Mouse (Mus musculus) CD4-positive, CD25-positive, alpha-beta regulatory T cell, adult 4 months (primary cell): ENCODE results near the gene BC004004. TPM values are rescaled to one million over a fixed set of nuclear protein-coding genes. Genes with fewer than 3 reads are reported as not detected.
A peak's percentile ranks its signal among the peaks of the same experiment; 100 is the strongest.
"Not testable (repeated sequence)": the region's sequence is repeated elsewhere in the genome, so short reads cannot be mapped to it uniquely, and the experiment has no call there.

Source experiments
- ATAC-seq: one replicate; pipeline ENCODE4 v1.8.0; 2017
- polyA plus RNA-seq, 2 experiments: library from polyadenylated mRNA; unstranded; fragments of 100-300 nt; shearing (Covaris generic); gene quantifications; one replicate each; pipeline ENCODE4 v1.2.1; 2017

The BC004004 gene
- polyA plus RNA-seq, 2 experiments from 2014 or later: 98.0 to 123 TPM

GRCm38 (mm10) chr17:29326531-29327529, 58.2 kb downstream of the BC004004 start:
- no peak for ATAC-seq

- ATAC-seq: no peak
These were observed 59.1 kb downstream of the BC004004 start for GRCm38 (mm10) chr17:29327691-29328090.

GRCm38 (mm10) chr17:29330221-29330620, 61.6 kb downstream of the BC004004 start:
- ATAC-seq: no peak

GRCm38 (mm10) chr17:29330671-29331410, 62.3 kb downstream of the BC004004 start:
- no peak for ATAC-seq

- ATAC-seq: no peak
These were observed 63.6 kb downstream of the BC004004 start for GRCm38 (mm10) chr17:29332186-29332685.

GRCm38 (mm10) chr17:29336266-29336990, 67.8 kb downstream of the BC004004 start:
- no peak for ATAC-seq

- no peak for ATAC-seq
These were observed 69.6 kb downstream of the BC004004 start for GRCm38 (mm10) chr17:29337979-29338823.

GRCm38 (mm10) chr17:29339170-29339768, 70.7 kb downstream of the BC004004 start:
- no peak for ATAC-seq

GRCm38 (mm10) chr17:29340406-29341261, 72.0 kb downstream of the BC004004 start:
- ATAC-seq: no peak

GRCm38 (mm10) chr17:29341591-29342003, 73.0 kb downstream of the BC004004 start:
- ATAC-seq: peak; percentile 84

GRCm38 (mm10) chr17:29342010-29342910, 73.7 kb downstream of the BC004004 start:
- no peak for ATAC-seq

- no peak for ATAC-seq
These were observed 74.7 kb downstream of the BC004004 start for GRCm38 (mm10) chr17:29343241-29343640.

GRCm38 (mm10) chr17:29345272-29345671, 76.7 kb downstream of the BC004004 start:
- no peak for ATAC-seq

GRCm38 (mm10) chr17:29346496-29347125, 78.0 kb downstream of the BC004004 start:
- ATAC-seq: no peak

GRCm38 (mm10) chr17:29347126-29347644, 78.6 kb downstream of the BC004004 start:
- ATAC-seq: peak; percentile 14

- ATAC-seq: peak; percentile 93
These were observed 79.2 kb downstream of the BC004004 start, which contains the start of gene Mtch1 for GRCm38 (mm10) chr17:29347645-29348256. Gene Mtch1 (minus strand): TSS chr17:29347934.

GRCm38 (mm10) chr17:29348996-29349395, 80.4 kb downstream of the BC004004 start:
- ATAC-seq: no peak

- not testable (repeated sequence) for ATAC-seq
These were observed 82.5 kb downstream of the BC004004 start for GRCm38 (mm10) chr17:29351056-29351455.
